Mouse (Mus musculus): Measurements from ENCODE around the gene Pkdrej. TPM values are rescaled to one million over a fixed set of nuclear protein-coding genes. Genes with fewer than 3 reads are reported as not detected.
"Not testable (repeated sequence)": the region's sequence is repeated elsewhere in the genome, so short reads cannot be mapped to it uniquely, and the experiment has no call there.

The Pkdrej gene
- polyA plus RNA-seq, 1 experiment, result not detected

GRCm38 (mm10) chr15:85792819-85793218 lies 28.7 kb downstream of the Pkdrej start:
- Histone ChIP-seq H3K9me3 (peaks cover 22% of the 10 kb centered on the region), H3K4me1 (peaks cover 13% of the 10 kb centered on the region), H3K36me3 (replicated peaks; ENCODE audit: low read length) (no peaks in the 10 kb centered on the region), H3K27me3 (replicated peaks) (peaks cover 86% of the 10 kb centered on the region), H3K4me3 (replicated peaks) (no peak overlapping the region)
- TF ChIP-seq GATA1 (IDR thresholded peaks at IDR 0.05; ENCODE audit: borderline replicate concordance, low read length) (no peak), FLI1 (IDR thresholded peaks at IDR 0.05; ENCODE audit: low read length) (no peak)

DNA sequence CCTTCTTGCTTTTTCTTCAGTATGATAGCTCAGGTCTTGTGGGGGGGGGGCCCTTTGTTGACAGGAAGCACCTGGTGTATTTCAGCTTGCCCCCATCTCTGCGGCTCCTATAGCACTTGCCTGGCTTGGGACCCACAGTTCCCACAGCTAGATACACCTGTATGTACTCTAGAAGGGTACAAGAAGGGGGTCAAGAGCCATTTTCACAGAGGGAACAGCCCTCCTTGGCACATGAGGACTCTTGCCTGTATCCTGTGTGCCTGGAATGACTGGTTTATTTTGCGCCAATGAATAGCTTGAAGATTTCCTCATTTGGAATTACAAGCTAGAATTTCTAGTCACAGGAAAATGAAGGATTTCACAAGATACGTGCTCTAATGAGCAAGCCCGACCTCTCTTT lies 30.1 kb downstream of the Pkdrej start:
- Histone ChIP-seq H3K9me3 (peaks cover 18% of the 10 kb centered on the region), H3K27me3 (replicated peaks) (peaks cover 87% of the 10 kb centered on the region), H3K4me1 (peaks cover 13% of the 10 kb centered on the region), H3K4me3 (replicated peaks) (no peak overlapping the region), H3K36me3 (replicated peaks; ENCODE audit: low read length) (no peaks in the 10 kb centered on the region)
- TF ChIP-seq FLI1 (IDR thresholded peaks at IDR 0.05; ENCODE audit: low read length) (no peak), GATA1 (IDR thresholded peaks at IDR 0.05; ENCODE audit: borderline replicate concordance, low read length) (no peak)

DNA sequence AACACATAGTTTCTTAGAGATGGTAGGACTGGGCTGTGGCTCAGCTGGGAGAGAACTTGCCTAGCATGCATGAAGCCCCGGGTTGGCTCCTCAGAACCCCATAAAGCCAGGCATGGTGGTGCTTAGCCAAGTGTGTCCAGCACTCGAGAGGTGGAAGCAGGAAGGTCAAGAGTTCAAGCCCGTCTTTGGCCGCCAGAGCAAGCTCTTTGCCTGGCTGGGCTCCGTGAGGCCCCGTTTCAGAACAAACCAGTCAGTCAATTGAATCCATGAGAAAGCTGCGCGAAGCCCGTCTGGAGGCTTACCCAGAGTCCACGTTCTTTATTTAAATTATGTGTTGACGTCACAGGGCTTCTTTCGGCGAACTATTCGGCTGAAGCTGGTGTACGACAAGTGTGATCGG lies 32.9 kb downstream of the Pkdrej start:
- H3K4me1 ChIP-seq, result peaks cover 13% of the 10 kb centered on the region
- peaks cover 14% of the 10 kb centered on the region for H3K9me3 ChIP-seq
- H3K27me3 ChIP-seq (replicated peaks), result peaks cover 80% of the 10 kb centered on the region
- no peak for TF ChIP-seq FLI1 (IDR thresholded peaks at IDR 0.05; ENCODE audit: low read length)
- TF ChIP-seq GATA1 (IDR thresholded peaks at IDR 0.05; ENCODE audit: borderline replicate concordance, low read length), result no peak
- H3K36me3 ChIP-seq (replicated peaks; ENCODE audit: low read length), result no peaks in the 10 kb centered on the region
- H3K4me3 ChIP-seq (replicated peaks), result no peak overlapping the region

- Histone ChIP-seq H3K4me3 (replicated peaks) (no peak overlapping the region), H3K9me3 (peaks cover 14% of the 10 kb centered on the region), H3K36me3 (replicated peaks; ENCODE audit: low read length) (no peaks in the 10 kb centered on the region), H3K4me1 (peaks cover 12% of the 10 kb centered on the region), H3K27me3 (replicated peaks) (peaks cover 79% of the 10 kb centered on the region)
- TF ChIP-seq GATA1 (IDR thresholded peaks at IDR 0.05; ENCODE audit: borderline replicate concordance, low read length) (no peak), FLI1 (IDR thresholded peaks at IDR 0.05; ENCODE audit: low read length) (no peak)
Observed at GRCm38 (mm10) chr15:85788051-85788450, 33.5 kb downstream of the Pkdrej start.

- peaks cover 78% of the 10 kb centered on the region for H3K27me3 ChIP-seq (replicated peaks)
- no peak for TF ChIP-seq FLI1 (IDR thresholded peaks at IDR 0.05; ENCODE audit: low read length)
- no peak for TF ChIP-seq GATA1 (IDR thresholded peaks at IDR 0.05; ENCODE audit: borderline replicate concordance, low read length)
- peaks cover 18% of the 10 kb centered on the region for H3K9me3 ChIP-seq
- no peaks in the 10 kb centered on the region for H3K36me3 ChIP-seq (replicated peaks; ENCODE audit: low read length)
- no peak overlapping the region for H3K4me3 ChIP-seq (replicated peaks)
- H3K4me1 ChIP-seq, result peaks cover 6% of the 10 kb centered on the region
Observed at GRCm38 (mm10) chr15:85787482-85787881, 34.1 kb downstream of the Pkdrej start.

DNA sequence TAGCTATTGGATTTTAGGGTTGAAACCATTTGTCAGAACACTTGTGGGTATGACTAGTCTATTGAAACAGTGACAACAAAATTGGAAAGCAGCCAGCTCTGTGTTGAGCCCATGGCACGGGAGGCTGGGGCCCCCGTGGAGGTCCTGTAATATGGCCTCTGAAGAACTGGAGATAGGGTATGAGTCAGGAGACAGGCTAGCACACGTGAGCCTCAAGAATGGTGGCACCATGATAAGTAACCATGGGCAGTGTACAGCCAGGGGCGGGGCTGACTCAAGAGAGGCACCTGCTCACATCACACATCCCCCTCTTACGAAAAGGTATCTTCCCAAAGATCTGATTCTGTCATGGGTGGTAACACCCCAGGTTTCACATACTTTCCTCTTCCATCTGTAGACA lies 34.8 kb downstream of the Pkdrej start:
- Histone ChIP-seq H3K27me3 (replicated peaks) (peaks cover 73% of the 10 kb centered on the region), H3K4me3 (replicated peaks) (no peak overlapping the region), H3K4me1 (no peaks in the 10 kb centered on the region), H3K36me3 (replicated peaks; ENCODE audit: low read length) (no peaks in the 10 kb centered on the region), H3K9me3 (peaks cover 19% of the 10 kb centered on the region)
- TF ChIP-seq FLI1 (IDR thresholded peaks at IDR 0.05; ENCODE audit: low read length) (no peak), GATA1 (IDR thresholded peaks at IDR 0.05; ENCODE audit: borderline replicate concordance, low read length) (no peak)

DNA sequence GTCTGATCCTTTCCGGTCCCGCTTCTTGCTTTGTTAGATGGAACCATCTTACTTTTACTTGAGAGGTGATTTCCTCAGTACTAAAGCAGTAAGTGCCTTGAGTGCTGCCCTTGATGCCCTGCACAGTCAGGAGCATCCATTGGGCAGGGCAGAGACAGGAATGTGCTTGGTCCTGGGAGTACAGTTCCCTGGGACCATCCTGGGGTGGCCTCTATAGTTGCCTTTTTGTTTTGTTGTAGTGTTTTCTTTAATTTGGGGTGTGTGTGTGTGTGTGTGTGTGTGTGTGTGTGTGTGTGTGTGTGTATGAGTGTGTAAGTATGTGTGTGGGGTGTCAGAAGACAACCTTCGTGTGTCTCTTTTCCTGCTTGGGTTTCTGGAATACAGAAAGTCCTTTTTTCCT lies 37.2 kb downstream of the Pkdrej start:
- TF ChIP-seq FLI1 (IDR thresholded peaks at IDR 0.05; ENCODE audit: low read length) (no peak), GATA1 (IDR thresholded peaks at IDR 0.05; ENCODE audit: borderline replicate concordance, low read length) (no peak)
- H3K9me3 ChIP-seq, result peaks cover 19% of the 10 kb centered on the region
- H3K4me3 ChIP-seq (replicated peaks), result no peak overlapping the region
- no peaks in the 10 kb centered on the region for H3K4me1 ChIP-seq
- no peaks in the 10 kb centered on the region for H3K36me3 ChIP-seq (replicated peaks; ENCODE audit: low read length)
- H3K27me3 ChIP-seq (replicated peaks), result peaks cover 64% of the 10 kb centered on the region

DNA sequence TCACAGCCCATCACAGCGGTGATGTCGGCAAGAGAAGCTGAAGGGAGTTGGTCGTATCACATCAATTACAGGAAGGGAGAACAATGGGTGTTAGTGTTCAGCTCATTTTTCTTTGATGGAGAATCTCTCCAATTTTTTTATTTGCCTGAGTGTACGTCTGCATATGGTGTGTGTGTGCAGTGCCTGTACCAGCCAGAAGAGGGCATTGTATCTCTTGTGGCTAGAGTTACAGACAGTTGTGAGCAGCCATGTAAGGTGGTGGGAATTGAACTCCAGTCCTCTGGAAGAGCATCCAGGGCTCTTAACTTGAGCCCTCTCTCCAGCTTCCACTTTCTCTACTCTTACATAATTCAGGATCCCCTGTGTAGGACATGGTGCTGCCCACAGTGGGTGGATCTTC lies 38.4 kb downstream of the Pkdrej start:
- Histone ChIP-seq H3K4me3 (replicated peaks) (no peak overlapping the region), H3K27me3 (replicated peaks) (peaks cover 57% of the 10 kb centered on the region)
- TF ChIP-seq FLI1 (IDR thresholded peaks at IDR 0.05; ENCODE audit: low read length) (no peak), GATA1 (IDR thresholded peaks at IDR 0.05; ENCODE audit: borderline replicate concordance, low read length) (no peak)

GRCm38 (mm10) chr15:85778891-85779290 lies 42.6 kb downstream of the Pkdrej start:
- peaks cover 14% of the 10 kb centered on the region for H3K9me3 ChIP-seq
- H3K27me3 ChIP-seq (replicated peaks), result peaks cover 44% of the 10 kb centered on the region
- H3K4me1 ChIP-seq; H3K36me3 ChIP-seq (replicated peaks; ENCODE audit: low read length); H3K4me3 ChIP-seq (replicated peaks): not testable (repeated sequence)

More for the DNA sequence above, 38.4 kb downstream of the Pkdrej start:
- Histone ChIP-seq H3K4me1 (no peaks in the 10 kb centered on the region), H3K36me3 (replicated peaks; ENCODE audit: low read length) (no peaks in the 10 kb centered on the region), H3K9me3 (peaks cover 19% of the 10 kb centered on the region)

- H3K9me3 ChIP-seq, result no peaks in the 10 kb centered on the region
- no peak overlapping the region for H3K4me3 ChIP-seq (replicated peaks)
- peaks cover 42% of the 10 kb centered on the region for H3K27me3 ChIP-seq (replicated peaks)
- peaks cover 9% of the 10 kb centered on the region for H3K4me1 ChIP-seq
- no peaks in the 10 kb centered on the region for H3K36me3 ChIP-seq (replicated peaks; ENCODE audit: low read length)
- TF ChIP-seq FLI1 (IDR thresholded peaks at IDR 0.05; ENCODE audit: low read length) (no peak), GATA1 (IDR thresholded peaks at IDR 0.05; ENCODE audit: borderline replicate concordance, low read length) (no peak)
Observed at GRCm38 (mm10) chr15:85776771-85777170, 44.8 kb downstream of the Pkdrej start.

DNA sequence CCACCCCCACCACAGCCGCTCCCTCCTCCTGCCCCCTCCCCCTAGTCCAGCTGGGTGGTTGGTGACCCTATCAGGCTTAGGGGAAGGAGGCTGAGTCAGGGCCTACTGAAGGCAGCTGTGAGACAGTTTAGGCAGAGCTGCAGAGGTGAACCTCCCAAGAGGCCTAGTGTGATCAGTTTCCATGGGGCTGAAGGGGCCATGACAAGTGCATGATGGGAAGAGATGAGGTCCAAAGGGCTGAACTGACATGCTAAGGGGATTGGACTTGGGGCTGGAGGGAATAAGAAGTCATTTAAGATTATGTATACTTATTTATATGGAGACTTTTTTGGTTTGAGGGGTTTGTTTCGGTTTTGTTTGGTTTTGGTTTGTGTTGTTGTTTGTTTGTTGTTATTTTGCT lies 45.3 kb downstream of the Pkdrej start:
- Histone ChIP-seq H3K9me3 (no peaks in the 10 kb centered on the region), H3K36me3 (replicated peaks; ENCODE audit: low read length) (no peaks in the 10 kb centered on the region), H3K27me3 (replicated peaks) (peaks cover 45% of the 10 kb centered on the region), H3K4me3 (replicated peaks) (no peak overlapping the region), H3K4me1 (peaks cover 9% of the 10 kb centered on the region)
- TF ChIP-seq FLI1 (IDR thresholded peaks at IDR 0.05; ENCODE audit: low read length) (no peak), GATA1 (IDR thresholded peaks at IDR 0.05; ENCODE audit: borderline replicate concordance, low read length) (no peak)
